Mouse (Mus musculus) T-helper 2 cell (primary cell): ENCODE results near the gene Iba57.

Source experiments
- in situ Hi-C: fragments of 300-600 bp; cut with MboI, MseI; formaldehyde crosslinking; loops from one replicate; pipeline ENCODE4 v1.15.1; 2025; ENCODE audit warnings: high pct_unique_total_duplicates

Iba57 gene

GRCm38 (mm10) chr11:59163255-59164236 is at the start of gene Iba57:
Iba57 (minus strand) TSS chr11:59163739.
- in situ Hi-C loops, result no loop called here

GRCm38 (mm10) chr11:59212892-59213494 is 49.5 kb upstream of the Iba57 start:
- in situ Hi-C loops, result loop anchor here (10.0 kb wide), 1 partner anchor 1002 kb away; no protein-coding TSS in a partner anchor

- in situ Hi-C loops, result loop anchor here (10.0 kb wide), 1 partner anchor 1002 kb away; no protein-coding TSS in a partner anchor
These were observed 48.8 kb upstream of the Iba57 start for GRCm38 (mm10) chr11:59212320-59212719.

- in situ Hi-C loops, result loop anchor here (10.0 kb wide), 1 partner anchor 1003 kb away; no protein-coding TSS in a partner anchor
These were observed 48.0 kb upstream of the Iba57 start for GRCm38 (mm10) chr11:59211561-59211960.

- in situ Hi-C loops, result loop anchor here (10.0 kb wide), 1 partner anchor 1005 kb away; no protein-coding TSS in a partner anchor
These were observed 46.5 kb upstream of the Iba57 start for GRCm38 (mm10) chr11:59210020-59210419.

- in situ Hi-C loops, result no loop called here
These were observed 46.0 kb upstream of the Iba57 start for GRCm38 (mm10) chr11:59209580-59209979.

- in situ Hi-C loops, result no loop called here
These were observed 45.5 kb upstream of the Iba57 start for GRCm38 (mm10) chr11:59209003-59209441.

GRCm38 (mm10) chr11:59208153-59208831 is 44.8 kb upstream of the Iba57 start, which contains the start of gene 2310033P09Rik:
2310033P09Rik (plus strand) TSS chr11:59208321.
- in situ Hi-C loops, result no loop called here

- in situ Hi-C loops, result no loop called here
These were observed 38.8 kb upstream of the Iba57 start, which contains the start of gene Mrpl55 for GRCm38 (mm10) chr11:59202081-59202995. Mrpl55 (plus strand) TSS chr11:59202486.

GRCm38 (mm10) chr11:59201216-59202002 is 37.9 kb upstream of the Iba57 start:
- in situ Hi-C loops, result no loop called here

- in situ Hi-C loops, result no loop called here
These were observed 32.7 kb upstream of the Iba57 start for GRCm38 (mm10) chr11:59196230-59196629.

- in situ Hi-C loops, result no loop called here
These were observed 28.5 kb upstream of the Iba57 start, which contains the start of gene Guk1 for GRCm38 (mm10) chr11:59192059-59192386. Guk1 (minus strand) TSS chr11:59192212.

GRCm38 (mm10) chr11:59191231-59192058 is 27.9 kb upstream of the Iba57 start:
- in situ Hi-C loops, result no loop called here

- in situ Hi-C loops, result no loop called here
These were observed 24.2 kb upstream of the Iba57 start for GRCm38 (mm10) chr11:59187706-59188105.

- in situ Hi-C loops, result no loop called here
These were observed 22.0 kb upstream of the Iba57 start for GRCm38 (mm10) chr11:59185490-59185889.

GRCm38 (mm10) chr11:59183821-59184220 is 20.3 kb upstream of the Iba57 start:
- in situ Hi-C loops, result no loop called here

- in situ Hi-C loops, result no loop called here
These were observed 19.4 kb upstream of the Iba57 start, which contains the start of gene Gjc2 for GRCm38 (mm10) chr11:59182864-59183331. Gjc2 (minus strand) TSS chr11:59183213.

GRCm38 (mm10) chr11:59176921-59177320 is 13.4 kb upstream of the Iba57 start:
- in situ Hi-C loops, result no loop called here

- in situ Hi-C loops, result no loop called here
These were observed 12.9 kb upstream of the Iba57 start for GRCm38 (mm10) chr11:59176475-59176874.
